Mouse (Mus musculus): Measurements from ENCODE around the gene Ankrd44.

DNA sequence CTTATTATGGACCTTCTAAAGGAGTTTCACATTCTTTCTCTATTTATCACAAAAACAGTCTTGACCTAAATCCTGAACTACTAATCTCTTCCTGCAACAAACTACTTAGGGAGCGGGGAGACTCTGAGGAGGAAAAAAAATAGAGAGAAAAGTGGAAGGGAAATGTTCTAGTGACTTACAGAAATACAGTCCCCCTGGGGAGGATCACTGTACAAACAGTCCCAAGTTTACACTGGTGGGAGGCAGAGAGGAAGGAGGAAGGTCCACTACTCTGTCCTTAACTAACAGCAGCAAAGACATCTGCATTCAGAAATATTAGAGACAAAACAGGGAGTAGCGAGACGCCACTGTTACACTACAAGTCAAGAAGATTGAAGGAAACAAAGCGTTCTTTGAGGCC is 59.0 kb downstream of the Ankrd44 start:
- TF ChIP-seq CTCF (IDR thresholded peaks at IDR 0.05; ENCODE audit: low read depth, low read length) (no peak), EP300 (IDR thresholded peaks at IDR 0.05; ENCODE audit: insufficient read depth, low read depth, low read length) (no peak)

Measured in ES-Bruce4 (cell line).